Mouse (Mus musculus) cerebellum, postnatal 36 days (tissue): ENCODE data around the gene Rbm18.

Experiments used
- DNase-seq, 2 experiments: peaks; one replicate each; pipeline ENCODE4 v3.0.0; 2021 to 2022; ENCODE audit warnings: mixed read lengths in 2 of 2

Rbm18 gene

DNA sequence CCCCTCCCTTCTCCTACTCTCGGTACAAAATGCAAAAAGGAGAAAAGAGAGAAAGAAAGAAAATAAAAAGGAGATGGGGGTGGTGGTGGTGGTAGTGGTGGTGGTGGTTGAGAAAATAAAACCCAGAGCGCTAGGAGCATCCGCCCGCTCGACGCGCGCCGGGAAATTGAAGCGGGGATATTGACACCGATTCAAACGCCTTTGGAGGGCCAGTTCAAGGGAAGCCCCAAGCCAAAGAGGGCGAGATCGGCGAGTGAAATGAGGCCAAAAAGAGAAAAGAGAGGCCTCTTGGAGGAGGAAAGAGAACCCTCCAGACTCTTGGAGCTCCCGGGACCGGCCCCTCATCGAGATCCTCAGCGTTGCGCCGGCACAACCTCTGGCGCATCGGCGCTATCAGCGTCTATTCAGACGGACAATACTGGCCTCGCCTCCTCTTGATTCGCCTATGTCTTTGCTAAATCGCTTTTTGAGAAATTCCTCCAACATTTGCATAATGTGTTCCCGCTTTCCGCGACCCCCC, 32.1 kb downstream of the Rbm18 start:
- no peak for DNase-seq

DNA sequence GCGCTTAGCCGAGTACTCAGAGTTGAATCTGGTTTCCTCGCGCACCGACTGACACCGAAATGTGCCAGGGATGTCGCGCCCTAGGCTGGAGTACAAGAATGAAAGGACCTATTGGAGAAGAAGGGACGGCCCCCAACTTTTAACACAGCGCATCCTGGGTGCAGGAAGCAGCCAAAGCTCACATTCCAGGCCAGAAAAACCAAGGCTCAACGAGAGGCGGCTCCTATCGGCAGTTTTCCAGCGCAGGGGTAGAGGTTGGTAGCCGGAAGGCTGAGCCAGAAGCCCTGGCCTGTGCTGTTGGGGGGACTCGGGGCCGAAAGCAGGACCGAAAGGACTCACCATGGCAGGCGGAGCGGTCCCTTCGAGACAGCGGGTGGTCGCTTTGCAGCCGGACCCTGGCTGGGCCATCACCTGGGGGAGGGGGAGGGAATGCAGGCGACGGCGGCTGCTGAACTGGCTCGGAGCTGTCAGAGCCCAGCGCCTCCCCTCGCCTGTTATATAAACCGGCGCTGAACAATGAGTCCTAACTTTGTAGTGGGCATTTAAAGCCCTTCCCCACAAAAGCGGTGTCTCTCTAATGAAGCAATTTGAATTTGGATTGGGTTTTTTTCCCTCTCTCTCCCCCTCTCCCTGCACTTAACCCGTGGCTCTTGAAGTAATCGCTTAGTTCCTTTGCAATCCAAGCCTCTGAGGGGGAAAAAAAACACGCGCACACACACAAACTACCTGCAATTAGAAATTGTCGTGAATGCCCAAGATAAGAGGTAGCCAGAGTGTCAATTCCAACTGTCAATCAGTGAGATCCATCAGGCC, 32.8 kb downstream of the Rbm18 start:
- peak in 1 of 2 experiments; percentile 13 for DNase-seq

DNA sequence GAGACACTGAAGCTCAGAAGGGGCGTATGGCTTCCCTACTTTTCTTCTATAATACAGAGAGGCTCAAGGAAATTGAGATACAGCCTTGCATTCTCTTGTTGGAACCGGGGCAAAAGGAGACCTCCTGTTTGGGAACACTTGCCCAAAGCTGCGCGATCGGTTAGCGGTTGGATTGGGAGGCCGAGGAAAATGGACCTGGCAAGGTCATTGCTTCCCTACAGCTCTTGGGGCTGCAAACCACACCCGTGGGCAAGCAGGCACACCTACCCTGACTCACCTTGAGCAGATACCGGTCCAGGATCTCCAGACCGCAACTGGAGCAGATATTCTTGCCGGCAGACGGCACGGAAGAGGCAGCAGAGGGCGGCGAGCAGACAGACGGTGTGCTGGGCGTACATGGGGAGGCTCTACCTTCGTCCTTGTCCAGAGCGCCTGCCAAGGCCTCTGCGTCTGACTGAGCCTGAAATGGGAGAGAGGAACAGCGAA, 33.5 kb downstream of the Rbm18 start:
- no peak for DNase-seq

DNA sequence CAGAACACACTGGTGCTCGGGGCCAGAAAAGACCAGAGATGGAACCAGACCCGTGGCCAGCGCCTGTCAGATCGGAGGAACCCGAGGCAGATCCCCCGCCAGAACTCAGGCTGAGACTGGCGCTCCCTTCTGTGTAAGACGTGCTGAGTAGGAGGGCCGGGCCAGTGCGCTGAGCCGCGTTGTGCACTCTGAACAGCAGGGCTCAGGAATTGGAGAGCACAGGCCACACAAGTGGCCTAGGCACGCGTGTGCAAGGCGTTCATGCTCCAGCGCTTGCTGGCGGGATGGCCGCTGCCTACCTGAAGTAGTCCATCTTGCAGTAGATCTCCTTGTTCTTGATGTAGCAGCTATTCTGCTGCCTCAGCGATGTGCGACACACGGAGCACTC, 34.0 kb downstream of the Rbm18 start:
- no peak for DNase-seq

DNA sequence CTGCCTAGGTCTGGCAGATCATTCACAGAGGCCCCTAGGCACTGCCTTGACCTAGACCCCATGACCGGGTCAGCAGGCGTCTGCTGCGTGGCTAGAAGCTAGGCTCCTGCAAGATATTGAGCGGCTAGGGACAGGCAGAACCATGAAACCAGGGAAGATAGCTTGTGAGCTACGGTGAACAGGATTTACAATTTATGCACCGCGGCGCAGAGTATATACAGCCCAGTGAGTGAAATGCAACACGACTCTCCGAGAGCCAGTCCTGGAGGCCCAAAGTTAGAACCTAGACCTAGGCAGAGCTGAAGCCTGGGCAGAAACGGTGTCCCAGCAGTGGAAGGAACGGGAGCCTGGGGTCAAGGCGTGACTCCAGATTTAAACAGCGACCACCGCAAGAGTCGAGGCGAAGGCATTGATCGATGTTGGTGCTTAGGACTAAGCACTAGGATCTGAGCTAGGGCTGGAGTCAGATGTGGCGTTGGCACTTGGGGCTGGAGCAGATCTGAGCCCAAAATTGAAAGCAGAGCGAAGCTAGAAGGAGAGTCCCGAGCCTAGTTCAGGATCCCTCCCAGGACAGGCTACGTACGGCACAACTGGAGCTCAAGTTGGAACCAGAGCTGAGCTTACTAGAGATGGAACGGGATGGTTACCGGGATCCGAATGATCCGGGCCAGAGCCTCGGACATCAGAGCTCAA, 34.6 kb downstream of the Rbm18 start:
- DNase-seq = no peak

DNA sequence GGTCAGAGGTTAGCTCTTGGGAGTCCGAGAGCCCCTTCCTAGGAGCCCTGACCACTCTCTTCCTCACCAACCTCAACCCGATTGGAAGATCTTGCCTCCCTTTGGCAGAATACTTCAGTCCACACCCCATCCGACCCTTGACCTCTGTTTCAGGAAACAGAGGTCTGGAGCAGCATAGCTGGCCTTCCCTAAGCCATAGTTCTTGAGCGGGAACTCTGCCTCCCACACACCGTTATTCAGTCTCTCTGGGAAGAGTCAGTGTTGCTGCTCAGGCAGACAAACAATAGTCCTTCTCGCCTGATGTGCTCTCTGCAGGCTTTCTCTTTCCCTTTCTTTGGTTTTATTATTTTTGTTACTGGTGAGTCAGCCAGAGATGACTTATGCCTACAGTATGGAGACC, 36.8 kb downstream of the Rbm18 start:
- no peak for DNase-seq

DNA sequence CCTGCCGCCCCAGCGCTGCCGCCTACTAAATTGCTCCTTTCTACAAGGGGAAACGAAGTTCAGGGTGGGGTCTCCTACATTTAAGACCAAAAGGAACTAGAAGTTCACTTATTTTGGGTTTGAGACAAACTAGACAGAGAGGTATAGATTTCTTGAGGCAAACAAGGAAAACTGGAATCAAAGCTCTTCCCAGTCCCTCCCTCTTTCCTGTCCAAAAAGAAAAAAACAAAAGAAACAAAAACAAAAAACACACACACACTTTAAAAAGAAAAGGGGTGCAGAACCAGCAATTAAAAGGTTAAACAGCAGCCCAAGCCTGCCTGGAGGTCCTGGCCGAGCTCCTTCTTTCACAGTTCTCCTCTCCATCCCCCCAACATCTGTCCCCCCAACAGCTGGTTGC, 38.6 kb downstream of the Rbm18 start:
- DNase-seq = no peak

DNA sequence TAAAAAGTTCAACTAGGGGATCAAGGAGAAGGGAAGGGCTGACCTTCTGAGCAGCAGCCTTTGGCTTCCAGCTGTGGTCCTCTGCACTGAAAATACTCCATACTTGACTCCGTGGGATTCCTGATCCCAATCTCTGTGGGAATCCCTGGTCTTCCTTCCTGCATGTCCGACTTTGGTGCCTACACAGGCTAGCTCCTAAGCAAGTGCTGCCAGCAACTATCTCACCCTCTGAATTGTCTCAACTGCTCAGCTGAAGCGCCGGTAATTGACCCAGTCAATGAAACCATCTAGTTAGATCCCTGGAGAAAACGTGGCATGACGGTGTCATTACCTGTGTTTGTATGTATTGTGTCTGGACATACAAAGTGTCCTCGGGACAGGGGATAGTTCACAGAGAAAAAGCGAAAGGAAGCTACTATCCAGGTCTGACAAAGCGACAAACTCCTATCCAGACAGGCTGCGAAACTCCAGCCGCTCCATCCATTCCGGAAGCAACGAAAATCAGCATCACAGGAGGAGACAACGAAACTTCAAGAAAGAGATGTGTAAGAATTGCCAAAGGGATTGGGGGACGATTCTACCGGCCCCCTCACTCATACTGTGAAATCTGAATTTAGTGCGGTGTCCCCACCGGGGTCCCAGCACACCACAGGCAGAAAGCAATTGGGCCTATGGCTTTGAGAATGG, 39.3 kb downstream of the Rbm18 start:
- no peak for DNase-seq

DNA sequence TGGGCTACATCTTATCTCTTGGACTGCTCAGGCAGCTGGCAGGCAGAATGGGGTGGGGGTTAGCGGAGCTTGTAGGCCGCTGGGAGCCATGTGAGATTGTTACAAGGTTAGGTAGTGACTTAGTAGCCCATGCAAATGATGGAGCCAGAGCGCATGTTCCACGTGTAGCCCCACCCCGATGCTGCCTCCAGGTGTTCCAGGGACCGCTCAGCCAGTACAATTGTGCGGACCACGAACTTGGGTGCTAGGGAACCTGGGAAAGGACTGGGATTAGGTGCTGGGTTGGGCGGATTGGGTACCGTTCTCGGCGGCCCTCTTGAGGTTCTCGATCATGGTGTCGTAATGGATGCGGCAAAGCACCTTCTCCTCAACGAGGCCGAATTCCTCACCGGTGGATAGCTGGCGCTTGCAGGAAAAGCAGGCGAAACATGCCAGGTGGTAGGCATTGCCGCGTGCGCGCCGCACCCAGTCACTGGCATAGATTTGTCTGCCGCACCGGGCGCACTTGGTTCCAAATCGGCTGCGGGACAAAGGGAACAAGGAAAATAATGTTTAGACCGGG, 42.6 kb downstream of the Rbm18 start:
- DNase-seq = no peak

DNA sequence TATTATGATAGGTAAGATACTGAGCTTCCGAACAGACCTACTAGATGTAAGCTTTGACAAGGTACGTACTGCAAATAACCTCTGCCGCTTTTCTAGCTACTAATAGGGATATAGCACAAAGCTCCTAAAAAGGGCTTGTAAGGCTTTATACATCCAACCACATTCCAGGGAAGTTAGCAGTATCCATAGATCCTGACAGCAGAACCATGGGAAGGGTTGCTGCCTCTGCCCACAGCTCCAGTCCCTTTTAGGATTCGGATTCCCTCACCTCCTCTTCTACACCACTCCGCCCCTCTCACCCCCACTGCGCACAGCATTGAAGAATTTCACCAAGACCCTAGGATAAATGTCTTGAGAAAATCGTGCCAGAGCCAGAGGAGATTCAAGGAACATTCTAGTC, 43.3 kb downstream of the Rbm18 start:
- no peak for DNase-seq

DNA sequence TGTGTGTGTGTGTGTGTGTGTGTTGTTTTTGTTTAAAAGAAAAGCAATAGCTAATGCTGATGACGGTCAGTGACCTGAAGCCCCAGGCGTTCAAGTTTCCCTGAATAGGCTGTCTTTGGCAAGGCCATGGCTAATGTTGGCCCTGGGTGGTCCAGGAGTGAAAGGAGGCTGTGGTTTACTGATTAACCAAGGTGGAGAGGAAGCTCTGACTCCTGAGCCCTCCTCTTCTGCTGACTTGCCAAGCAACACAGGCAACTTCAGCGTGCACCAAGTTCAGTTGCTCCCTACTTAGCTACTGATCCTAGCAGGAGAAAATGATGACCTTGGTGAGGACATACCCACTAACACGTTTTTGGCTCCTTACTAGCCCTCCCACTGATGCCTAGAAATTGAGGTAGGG, 43.8 kb downstream of the Rbm18 start:
- no peak for DNase-seq

DNA sequence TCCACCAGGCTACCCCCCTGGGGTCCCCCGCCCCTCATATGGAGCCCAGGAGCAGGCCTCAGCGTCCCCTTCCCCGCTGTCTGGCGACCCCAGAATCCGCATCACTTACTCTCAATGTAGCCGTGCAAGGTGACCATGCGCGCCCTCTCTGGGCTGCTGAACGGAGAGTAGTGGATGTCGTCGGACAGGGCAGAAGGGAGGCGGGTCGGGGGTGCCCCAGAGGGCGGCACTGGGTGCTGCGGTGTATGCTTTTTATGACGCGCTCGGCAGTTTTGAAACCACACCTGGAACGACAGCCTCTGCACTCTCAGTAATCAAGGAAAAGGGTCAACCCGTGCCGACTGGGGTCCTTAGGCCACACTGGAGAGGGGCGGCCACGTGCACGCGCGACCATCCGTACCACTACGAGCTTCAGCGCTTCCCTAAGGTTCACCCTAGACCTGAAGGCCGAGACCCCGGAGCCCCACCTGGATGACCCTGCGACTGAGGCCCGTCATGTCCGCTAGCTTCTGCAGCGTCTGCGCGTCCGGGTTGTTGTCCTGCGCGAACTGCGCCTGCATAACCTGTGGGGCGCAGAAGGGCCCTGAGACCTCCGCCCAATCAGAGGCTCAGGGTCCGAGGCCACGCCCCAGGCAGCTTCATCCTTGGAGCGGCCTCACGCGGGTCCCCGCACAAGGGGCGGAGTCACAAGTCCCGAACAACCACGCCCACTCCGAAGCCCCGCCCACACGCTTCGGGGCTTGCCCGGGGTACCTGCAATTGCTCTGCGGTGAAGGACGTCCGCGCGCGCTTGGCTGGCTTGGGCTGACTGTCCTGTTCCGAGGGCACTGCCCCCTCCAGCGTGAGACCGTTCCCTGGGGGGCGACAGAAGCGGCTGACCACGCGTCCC, 45.5 kb downstream of the Rbm18 start:
- DNase-seq = no peak

DNA sequence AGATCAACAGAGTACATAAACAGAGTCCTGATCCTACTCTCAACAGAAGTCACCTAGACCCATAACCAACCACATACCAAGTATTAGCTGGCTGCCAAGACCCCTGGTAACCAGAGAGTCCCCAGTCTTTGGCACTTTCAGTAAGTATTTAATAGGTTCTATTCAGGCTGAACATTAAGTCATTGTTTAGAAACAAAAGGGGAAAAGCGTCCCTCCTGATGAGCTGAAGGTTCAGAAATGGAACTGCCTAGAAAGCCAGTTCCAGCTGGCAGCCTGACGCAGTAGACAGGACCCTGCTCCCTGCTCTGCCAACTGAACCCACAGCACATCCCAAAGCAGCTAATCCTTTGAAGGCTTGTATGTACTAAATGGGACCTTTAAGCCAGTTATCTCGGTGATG, 47.4 kb downstream of the Rbm18 start:
- no peak for DNase-seq

DNA sequence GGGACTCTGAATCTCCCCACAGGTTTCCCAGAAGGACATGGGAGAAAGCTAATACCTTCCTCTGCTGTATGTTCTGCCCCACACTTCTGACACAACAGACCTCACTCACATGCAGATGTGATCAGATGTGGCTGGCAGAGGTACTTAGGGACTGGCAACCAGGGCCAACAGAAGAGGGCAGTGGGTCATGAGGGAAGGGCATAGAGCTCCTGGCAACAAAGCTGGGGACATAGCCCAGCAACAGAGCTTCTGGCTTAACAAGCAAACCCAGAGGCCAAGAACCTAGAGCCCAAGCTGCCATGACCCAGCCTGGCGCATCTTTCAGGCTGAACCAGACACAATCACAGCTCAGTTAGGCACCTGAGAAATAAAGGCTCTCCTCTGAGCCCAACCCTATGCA, 51.5 kb downstream of the Rbm18 start:
- DNase-seq = no peak

DNA sequence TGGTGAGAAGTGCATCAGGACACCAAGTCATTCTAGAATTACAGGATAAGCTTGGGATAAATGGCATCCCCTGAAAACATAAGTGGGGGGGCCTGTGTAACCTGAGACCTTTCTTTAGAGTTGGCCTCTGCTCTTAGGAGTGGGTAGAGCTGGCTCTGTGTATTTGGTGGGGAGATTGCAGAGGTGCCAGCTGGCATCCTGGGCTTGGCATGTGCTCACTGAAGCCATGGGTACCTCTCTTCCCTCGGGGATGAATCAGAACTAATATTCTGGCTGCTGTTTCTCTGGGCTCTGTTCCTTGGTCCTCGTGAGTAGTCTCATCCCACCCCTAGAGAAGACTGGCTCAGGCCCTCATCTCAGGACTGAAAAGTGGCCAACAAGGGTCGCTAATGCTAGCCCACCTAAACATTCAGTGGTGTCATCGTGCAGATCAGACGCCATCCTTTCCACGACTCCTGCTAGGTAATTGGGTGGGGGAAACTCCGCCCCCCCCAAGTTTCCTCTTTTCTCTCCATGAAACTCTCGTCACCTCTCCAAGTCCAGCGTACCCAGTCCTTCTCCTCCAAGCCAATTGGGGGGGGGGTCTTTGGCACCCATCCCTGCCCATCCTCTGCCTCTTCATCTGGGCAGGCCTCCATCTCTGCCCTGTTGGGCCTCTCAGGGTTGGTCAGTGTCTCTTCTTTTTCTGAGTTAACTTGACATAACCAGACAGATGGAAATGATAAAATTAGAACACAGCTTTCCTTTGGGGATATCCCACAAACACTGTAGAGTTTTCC, 53.6 kb downstream of the Rbm18 start:
- DNase-seq = no peak

DNA sequence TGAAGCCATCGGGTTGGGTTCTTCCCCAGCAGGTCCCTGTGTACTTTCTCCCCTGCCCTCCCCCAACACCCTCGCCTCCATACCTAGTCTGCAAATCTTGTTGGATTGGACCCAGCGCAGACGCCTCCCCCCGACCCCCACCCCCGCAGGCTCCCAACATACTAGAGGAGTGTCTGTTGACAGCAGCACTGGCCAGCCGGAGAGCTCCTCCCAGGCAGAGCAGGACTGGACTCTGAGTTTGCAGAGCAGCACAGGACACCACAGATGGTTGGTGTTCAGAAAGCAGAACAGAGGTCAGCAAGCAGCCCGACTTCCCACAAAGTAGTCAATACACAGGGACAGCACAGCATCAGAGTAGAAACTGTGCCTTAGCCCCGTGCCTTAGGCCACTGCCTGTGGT, 55.1 kb downstream of the Rbm18 start:
- DNase-seq = no peak

DNA sequence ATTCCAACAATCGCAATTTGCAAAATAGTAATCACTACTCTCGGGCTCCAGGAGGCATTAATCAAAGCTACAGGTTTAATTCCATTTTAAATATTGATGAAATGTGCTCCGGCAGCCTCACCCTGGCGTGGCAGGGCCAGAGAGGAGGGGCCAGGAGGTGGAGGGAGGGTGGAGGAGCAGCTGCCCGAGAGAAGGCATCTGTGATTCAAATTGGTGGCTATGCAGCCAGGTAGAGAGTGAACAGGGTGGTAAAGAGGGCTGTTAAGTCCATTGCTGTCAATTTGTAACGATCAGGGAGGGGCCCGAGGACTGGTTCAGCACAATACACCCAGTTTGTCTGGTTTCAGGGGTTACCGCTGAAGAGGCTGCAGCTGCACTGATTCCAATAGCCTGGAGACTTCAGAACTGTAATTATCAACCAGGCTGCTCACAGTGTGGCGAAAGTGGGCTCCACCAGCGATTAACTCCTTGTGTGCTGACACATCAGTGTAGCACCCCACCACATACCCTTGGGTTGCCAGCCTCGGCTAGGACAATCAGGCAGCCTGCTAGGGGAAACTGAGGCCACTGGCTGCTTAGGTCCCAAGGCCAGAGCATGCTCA, 59.3 kb downstream of the Rbm18 start:
- no peak for DNase-seq

DNA sequence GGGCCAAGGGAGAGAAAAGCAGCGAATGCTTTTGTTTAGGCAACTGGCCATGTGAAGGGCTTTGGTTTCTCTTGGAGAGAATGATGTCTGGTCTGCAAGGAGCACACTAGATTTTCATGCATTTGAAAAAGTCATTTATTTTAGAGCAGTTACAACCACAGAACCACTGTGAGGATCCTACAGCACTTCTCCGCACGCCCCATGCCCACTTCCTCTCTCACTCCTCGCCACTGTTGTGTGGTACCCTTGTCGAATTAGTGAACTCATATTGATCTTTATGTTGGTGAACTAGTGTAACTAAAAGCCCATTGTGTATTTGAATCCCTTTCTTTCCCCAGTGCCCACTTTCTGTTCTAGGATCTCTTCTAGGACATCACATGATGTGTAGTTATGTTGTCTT, 61.4 kb downstream of the Rbm18 start:
- no peak for DNase-seq

DNA sequence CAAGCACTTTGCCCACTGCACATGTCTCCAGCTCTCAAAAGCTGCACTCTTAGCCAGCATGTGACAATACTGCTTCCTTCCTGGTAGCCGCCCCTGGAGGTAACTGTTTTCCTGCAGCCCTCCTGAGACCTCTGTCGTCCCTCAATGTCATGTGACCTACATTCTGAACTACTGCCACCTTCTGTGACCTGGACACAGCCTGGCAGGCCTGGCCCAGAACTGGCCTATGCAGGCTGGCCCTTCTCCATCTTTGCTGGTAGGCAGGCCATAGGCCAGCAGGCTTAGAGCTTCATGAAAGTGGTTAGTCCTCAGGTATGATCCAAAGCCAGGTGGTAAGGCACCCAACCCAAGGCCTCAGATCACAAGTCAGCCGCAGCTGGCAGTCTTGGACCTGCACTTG, 62.8 kb downstream of the Rbm18 start:
- no peak for DNase-seq

DNA sequence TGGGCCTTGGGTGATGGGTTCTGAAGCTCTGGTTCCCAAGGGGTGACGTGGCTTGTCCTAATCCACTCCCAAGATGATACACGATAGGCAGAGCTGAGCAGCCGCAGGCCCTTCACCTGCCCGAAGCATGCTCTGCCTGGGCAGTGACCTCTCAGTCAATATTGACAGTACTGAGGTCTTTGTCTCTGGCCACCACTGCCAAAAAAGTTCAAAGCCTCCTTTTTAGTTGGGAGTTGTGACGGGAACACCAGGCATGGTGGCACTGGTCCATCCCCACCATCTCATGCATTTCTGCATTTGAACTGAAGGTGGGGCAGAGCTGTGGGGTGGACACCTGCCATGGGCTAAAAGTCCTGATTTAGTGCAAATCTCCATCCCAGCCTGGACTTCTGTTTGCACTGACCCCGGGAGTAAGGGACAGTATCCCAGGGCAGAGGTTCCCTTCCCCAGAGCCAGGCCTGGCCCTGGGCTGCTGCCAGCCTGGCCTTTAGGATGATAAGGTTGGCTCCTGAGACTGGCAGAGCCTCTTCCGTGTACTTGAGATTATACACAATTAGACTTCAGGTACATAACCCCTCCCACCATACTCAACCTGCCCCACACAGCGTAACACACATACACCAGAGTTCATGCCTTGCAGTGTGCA, 64.8 kb downstream of the Rbm18 start:
- DNase-seq = no peak
